Mouse (Mus musculus) CD4-positive naive resting alpha-beta T cell, adult 57 days (primary cell): ENCODE measurements around the gene Ltc4s. TPM values are rescaled to one million over a fixed set of nuclear protein-coding genes. Genes with fewer than 3 reads are reported as not detected.

Experiments
- total RNA-seq: library from RNA; stranded (reverse); gene quantifications from one replicate; pipeline ENCODE4 v1.2.4, GENCODE M21; 2023

Gene Ltc4s
- total RNA-seq: not detected

DNA sequence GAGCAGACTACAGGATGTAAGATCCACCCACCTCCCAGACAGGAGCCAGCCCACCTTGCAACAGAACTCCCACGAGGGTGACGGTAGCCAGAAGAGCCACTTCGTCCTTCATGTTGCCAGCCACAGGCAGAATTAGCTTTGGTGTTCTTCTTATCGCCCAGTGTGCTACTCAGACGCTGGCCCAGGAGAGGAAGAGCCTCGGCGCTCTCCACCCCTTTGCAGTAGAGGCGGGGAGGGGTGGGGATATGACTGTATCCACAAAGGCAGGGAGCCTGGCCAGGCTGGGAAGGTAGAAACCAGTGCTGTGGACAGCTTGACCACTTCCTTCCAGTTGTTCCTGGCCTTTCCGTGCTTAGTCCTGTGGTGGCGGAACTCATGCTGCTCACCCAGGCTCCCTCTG lies at the start of gene Ltc4s:
Gene Ltc4s (minus strand): TSS at position 293 of the 400 bp plus-strand sequence.

DNA sequence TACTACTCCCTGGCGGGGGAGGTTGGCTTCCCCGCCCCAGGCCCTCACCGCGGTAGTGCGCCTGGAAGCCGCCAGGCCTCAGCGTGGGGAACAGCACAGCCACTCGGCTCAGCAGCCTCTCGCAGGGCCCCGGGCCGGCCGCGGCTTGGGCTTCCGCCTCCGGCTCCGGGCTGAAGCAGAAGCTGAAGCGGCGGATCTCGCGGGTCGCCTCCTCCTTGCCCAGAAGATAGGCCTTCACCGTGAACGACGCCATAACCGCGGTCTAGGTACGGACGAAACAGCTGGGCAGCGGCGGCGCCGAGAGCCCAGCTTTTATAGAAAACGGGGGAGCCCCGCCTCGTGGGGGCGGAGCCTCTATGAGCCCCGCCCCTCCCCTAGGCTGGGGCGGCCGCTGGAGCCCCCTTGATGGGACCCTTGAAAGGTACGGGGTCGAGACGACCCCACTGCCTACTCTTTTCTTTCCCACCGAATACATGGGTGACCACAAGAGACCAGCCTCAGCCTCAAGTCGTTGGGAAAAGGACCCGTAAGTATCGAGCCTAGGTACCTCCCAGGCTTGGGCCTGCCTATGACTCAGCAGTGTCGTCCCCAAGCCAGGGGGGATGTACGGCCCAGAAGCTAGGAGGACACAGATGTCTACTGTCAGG lies 27.8 kb downstream of the Ltc4s start, which contains the start of the genes Sqstm1 and Mgat4b:
Gene Sqstm1 (minus strand): TSS at position 323 of the 647 bp plus-strand sequence.
Gene Mgat4b (plus strand): TSS at position 386 of the 647 bp plus-strand sequence.

Other genes starting within 250 kb of the Ltc4s start
- gene Rnf130, start 213.3 kb downstream of the Ltc4s start, total RNA-seq: 19.4 TPM
- 68.4 TPM for gene Tbc1d9b, start 107.2 kb downstream of the Ltc4s start, total RNA-seq
- 3.6 TPM for gene Mrnip, start 64.2 kb downstream of the Ltc4s start, total RNA-seq
- gene Sqstm1, start 27.8 kb downstream of the Ltc4s start, total RNA-seq: 452 TPM
- 5.0 TPM for gene Mgat4b, start 27.7 kb downstream of the Ltc4s start, total RNA-seq
- 44.9 TPM for gene Maml1, start 53.7 kb upstream of the Ltc4s start, total RNA-seq
- gene Canx, start 87.1 kb upstream of the Ltc4s start, total RNA-seq: 163 TPM
- gene Cby3, start 115.8 kb upstream of the Ltc4s start, total RNA-seq: not detected
- 1,093 TPM for gene Hnrnph1, start 138.4 kb upstream of the Ltc4s start, total RNA-seq
- gene Rufy1, start 192.5 kb upstream of the Ltc4s start, total RNA-seq: 20.9 TPM